Mouse (Mus musculus): ENCODE measurements around the gene Gm20431.
"Not testable (repeated sequence)": the region's sequence is repeated elsewhere in the genome, so short reads cannot be mapped to it uniquely, and the experiment has no call there.

DNA sequence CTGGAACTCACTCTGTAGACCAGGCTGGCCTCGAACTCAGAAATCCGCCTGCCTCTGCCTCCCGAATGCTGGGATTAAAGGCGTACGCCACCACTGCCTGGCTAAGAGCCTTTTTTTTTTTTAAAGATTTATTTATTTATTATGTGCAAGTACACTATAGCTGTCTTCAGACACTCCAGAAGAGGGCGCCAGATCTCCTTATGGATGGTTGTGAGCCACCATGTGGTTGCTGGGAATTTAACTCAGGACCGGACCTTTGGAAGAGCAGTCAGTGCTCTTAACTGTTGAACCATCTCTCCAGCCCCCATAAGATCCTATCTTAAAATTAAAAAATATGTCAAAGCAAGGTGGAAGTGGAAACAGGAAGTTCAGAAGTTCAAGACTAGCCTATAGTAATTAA lies 48.0 kb downstream of the Gm20431 start:
- TF ChIP-seq HCFC1 (IDR thresholded peaks at IDR 0.05; ENCODE audit: borderline replicate concordance, insufficient read depth, low read length); CHD2 (IDR thresholded peaks at IDR 0.05; ENCODE audit: low read depth, low read length): not testable (repeated sequence)

Measured in ES-E14 (cell line).